Mouse (Mus musculus) gastrocnemius, adult 18-20 months (tissue): Measurements from ENCODE around the gene Park7. TPM values are rescaled to one million over a fixed set of nuclear protein-coding genes. Genes with fewer than 3 reads are reported as not detected.

ENCODE experiments used
- DNase-seq: peaks from one replicate; pipeline ENCODE4 v3.0.0; 2021; ENCODE audit warnings: low spot score
- total RNA-seq, 2 experiments: library from RNA; stranded (reverse); gene quantifications; 2 replicates each; pipeline ENCODE4 v1.2.3; 2021

Park7 gene
- total RNA-seq, 2 experiments from 2014 or later, result 750 to 787 TPM

GRCm38 (mm10) chr4:150852045-150852444, 62.2 kb downstream of the Park7 start:
- DNase-seq, result no peak

GRCm38 (mm10) chr4:150850893-150851292, 63.3 kb downstream of the Park7 start:
- no peak for DNase-seq

- DNase-seq, result no peak
Observed at GRCm38 (mm10) chr4:150849964-150850363, 64.3 kb downstream of the Park7 start.

Other genes starting within 250 kb of the Park7 start
- gene Errfi1, start 60.5 kb downstream of the Park7 start, total RNA-seq, result 10 to 100 TPM; 24.9 to 35.9 TPM
- gene Tnfrsf9, start 125 bp upstream of the Park7 start, total RNA-seq, result under 1 TPM; 0.21 to 0.46 TPM
- not detected for gene Uts2, start 82.7 kb upstream of the Park7 start, total RNA-seq
- 1 to 10 TPM; 5.3 to 6.9 TPM for gene Per3, start 130.2 kb upstream of the Park7 start, total RNA-seq
- 10 to 100 TPM; 48.0 to 49.0 TPM for gene Vamp3, start 143.5 kb upstream of the Park7 start, total RNA-seq
- not detected for gene Gm13090, start 175.1 kb upstream of the Park7 start, total RNA-seq